Mouse (Mus musculus) kidney, embryonic 16.5 days (tissue): ENCODE measurements around the gene Fam122a. TPM values are rescaled to one million over a fixed set of nuclear protein-coding genes. Genes with fewer than 3 reads are reported as not detected.
A peak's percentile ranks its signal among the peaks of the same experiment; 100 is the strongest.

Experiments
- ATAC-seq: fragments of 200-750 bp; cut with Nextera tagmentation; 2 replicates; pipeline ENCODE4 v1.8.0; 2017; ENCODE audit warnings: moderate TSS enrichment; ENCODE audit not compliant: low FRiP score, low TSS enrichment
- H3K27ac ChIP-seq: fragments of 300-500 bp; sonication (generic); 2 replicates; pipeline ENCODE4 v1.5.1; 2014; ENCODE audit warnings: low read length
- H3K27me3 ChIP-seq: fragments of 300-500 bp; sonication (generic); 2 replicates; pipeline ENCODE4 v1.6.1; 2014; ENCODE audit warnings: low read length, control low read depth, mixed read lengths; ENCODE audit not compliant: insufficient read depth
- H3K36me3 ChIP-seq: fragments of 300-500 bp; sonication (generic); 2 replicates; pipeline ENCODE4 v1.6.1; 2014; ENCODE audit warnings: low read length, control low read depth, mixed read lengths; ENCODE audit not compliant: insufficient read depth
- H3K4me1 ChIP-seq: fragments of 300-500 bp; sonication (generic); 2 replicates; pipeline ENCODE4 v1.6.1; 2014; ENCODE audit warnings: low read length, control low read depth, mixed read lengths; ENCODE audit not compliant: insufficient read depth
- H3K4me2 ChIP-seq: fragments of 300-500 bp; sonication (generic); replicated peaks from 2 replicates; pipeline ENCODE4 v1.6.1; 2014; ENCODE audit warnings: low read depth, low read length
- H3K4me3 ChIP-seq: fragments of 300-500 bp; sonication (generic); 2 replicates; pipeline ENCODE4 v1.5.1; 2014; ENCODE audit warnings: mild to moderate bottlenecking, low read length
- H3K9ac ChIP-seq: fragments of 300-500 bp; sonication (generic); replicated peaks from 2 replicates; pipeline ENCODE4 v1.6.1; 2014; ENCODE audit warnings: low read length
- H3K9me3 ChIP-seq: fragments of 300-500 bp; sonication (generic); 2 replicates; pipeline ENCODE4 v1.6.1; 2016; ENCODE audit warnings: low read length, control low read depth
- WGBS: fragments of 180-500 bp; shearing (Covaris S2); extraction: QIAGEN DNeasy Blood & Tissue Kit; methylation state at CpG from one replicate; pipeline ENCODE4 v1.1.7; 2014; 5-methylcytosine and 5-hydroxymethylcytosine counted together
- polyA plus RNA-seq: library from polyadenylated mRNA; unstranded; fragments of >200 nt; fragmentation: Nextera tagmentation; extraction: Ambion mirVana; gene quantifications from 2 replicates; pipeline ENCODE4 v1.2.1, GENCODE M21; 2015

Gene Fam122a
- 39.7 and 53.3 TPM in 2 replicates for polyA plus RNA-seq

DNA sequence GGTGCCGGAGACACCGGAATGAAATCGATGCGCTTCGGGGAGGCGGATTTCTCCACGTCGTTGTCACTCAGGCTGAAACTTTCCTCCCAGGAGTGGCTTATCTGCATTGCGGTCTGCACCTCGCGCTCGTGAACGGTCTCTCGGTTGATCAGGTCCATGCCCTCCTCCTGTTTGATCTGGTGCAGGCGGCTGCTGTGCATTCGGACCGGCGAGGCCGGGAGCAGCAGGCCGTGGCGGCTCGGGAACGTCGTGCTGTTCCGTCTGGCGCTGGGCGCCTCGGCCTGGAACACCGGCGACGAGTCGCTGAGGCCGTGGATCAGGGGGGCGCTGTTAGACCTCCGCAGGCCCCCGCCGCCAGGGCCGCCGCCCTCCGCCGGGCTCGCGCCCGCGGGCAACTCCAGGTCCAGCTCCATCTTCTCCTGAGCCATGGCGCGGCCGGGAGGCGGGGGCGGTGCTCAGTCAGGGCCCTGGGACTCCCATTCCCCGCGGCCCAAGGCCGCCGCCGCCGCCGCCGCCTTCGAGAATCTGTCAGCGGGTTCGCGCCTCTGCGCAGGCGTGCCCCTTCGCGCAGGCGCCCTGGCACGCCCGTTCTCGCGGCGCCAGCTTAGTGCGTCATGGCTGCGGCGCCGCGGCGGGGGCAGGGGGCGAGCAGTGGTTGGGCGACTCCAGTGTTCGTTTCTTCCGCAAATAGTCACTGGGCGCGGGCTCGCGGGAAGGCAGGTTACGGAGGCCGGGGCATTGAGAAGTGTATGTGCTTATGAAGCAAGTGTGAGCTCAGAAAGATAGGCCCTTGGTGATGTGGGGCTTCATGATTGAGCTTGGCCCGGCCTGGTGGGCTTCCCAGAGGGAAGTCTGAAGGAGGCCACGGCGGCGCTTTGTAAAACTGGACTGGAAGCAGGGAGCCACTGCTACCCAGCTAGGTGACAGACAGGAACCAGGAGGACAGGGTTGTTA lies at the start of gene Fam122a:
Fam122a (minus strand) TSS at position 428 of the 954 bp plus-strand sequence.
- peak within 1 kb of the TSS; percentile 94 for H3K27ac ChIP-seq
- under 1% methylated on average over 85 of the region's 92 CpGs for WGBS
- H3K4me3 ChIP-seq = peak within 1 kb of the TSS; percentile 87
- H3K36me3 ChIP-seq = 0 out of 2 replicates have a peak, but pooled peaks cover 2% of the 10 kb centered on the region
- ATAC-seq = peak; percentile 98
- no peaks in the 10 kb centered on the region for H3K9me3 ChIP-seq
- no peaks in the 10 kb centered on the region for H3K27me3 ChIP-seq
- peak within 1 kb of the TSS; percentile 89 for H3K4me2 ChIP-seq
- peaks cover 11% of the 10 kb centered on the region; the same call in 1 of the 2 replicates for H3K4me1 ChIP-seq
- H3K9ac ChIP-seq = peak within 1 kb of the TSS; percentile 90

- Histone ChIP-seq H3K27ac (no peak overlapping the region), H3K9ac (no peak overlapping the region), H3K36me3 (no peaks in the 10 kb centered on the region), H3K9me3 (no peaks in the 10 kb centered on the region), H3K27me3 (no peaks in the 10 kb centered on the region), H3K4me1 (no peaks in the 10 kb centered on the region), H3K4me2 (no peak overlapping the region), H3K4me3 (no peak overlapping the region)
- ATAC-seq = no peak
- 69% methylated on average over 15 of the region's 15 CpGs for WGBS
Measured at GRCm38 (mm10) chr19:24523476-24524313, 46.5 kb upstream of the Fam122a start.

- Histone ChIP-seq H3K36me3 (no peaks in the 10 kb centered on the region), H3K9ac (no peak overlapping the region), H3K9me3 (no peaks in the 10 kb centered on the region), H3K27me3 (no peaks in the 10 kb centered on the region), H3K27ac (no peak overlapping the region), H3K4me2 (no peak overlapping the region), H3K4me1 (no peaks in the 10 kb centered on the region), H3K4me3 (no peak overlapping the region)
- no peak for ATAC-seq
- 85% methylated on average over 7 of the region's 7 CpGs for WGBS
Measured at GRCm38 (mm10) chr19:24521997-24522396, 44.8 kb upstream of the Fam122a start.

GRCm38 (mm10) chr19:24521146-24521545 lies 44.0 kb upstream of the Fam122a start:
- Histone ChIP-seq H3K4me1 (no peaks in the 10 kb centered on the region), H3K27me3 (no peaks in the 10 kb centered on the region), H3K4me3 (no peak overlapping the region), H3K36me3 (no peaks in the 10 kb centered on the region), H3K4me2 (no peak overlapping the region), H3K9me3 (no peaks in the 10 kb centered on the region), H3K27ac (no peak overlapping the region), H3K9ac (no peak overlapping the region)
- ATAC-seq = no peak
- WGBS = 45% methylated on average over 9 of the region's 9 CpGs

DNA sequence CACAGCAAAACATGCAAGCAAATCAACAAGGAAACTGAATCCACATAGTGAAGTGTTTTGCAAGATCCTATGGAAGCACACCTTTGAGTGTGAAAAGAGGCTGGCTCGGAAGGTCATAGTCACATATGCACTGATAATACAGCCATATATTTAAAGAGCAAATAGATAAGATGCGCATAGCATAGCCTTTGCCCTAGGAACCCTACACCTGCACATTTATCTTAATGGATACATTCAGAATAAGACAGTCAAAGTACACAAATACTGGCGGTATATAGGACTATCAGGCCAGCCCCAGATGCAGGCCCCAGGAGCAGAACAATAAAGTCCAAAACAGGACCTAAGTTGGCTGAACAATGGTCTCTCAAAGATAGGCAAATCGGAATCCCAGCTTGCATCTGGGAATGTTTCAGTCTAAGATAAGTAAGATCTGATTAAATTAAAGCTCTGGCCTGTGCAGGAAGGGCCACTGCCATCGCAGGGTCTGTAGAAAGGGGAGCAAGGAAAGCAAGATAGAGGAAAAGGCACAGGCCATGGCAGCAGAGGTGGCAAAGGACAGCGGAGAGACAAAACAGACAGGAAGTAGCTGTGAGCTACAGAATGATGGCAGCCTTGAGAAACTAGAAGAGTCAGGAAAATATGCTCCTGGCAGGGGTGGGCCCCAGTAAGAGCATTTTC lies 42.7 kb upstream of the Fam122a start:
- WGBS = 89% methylated on average over 6 of the region's 6 CpGs
- Histone ChIP-seq H3K4me3 (no peak overlapping the region), H3K27me3 (no peaks in the 10 kb centered on the region), H3K4me2 (no peak overlapping the region), H3K9me3 (no peaks in the 10 kb centered on the region), H3K9ac (no peak overlapping the region), H3K27ac (no peak overlapping the region), H3K4me1 (no peaks in the 10 kb centered on the region), H3K36me3 (no peaks in the 10 kb centered on the region)
- ATAC-seq = no peak

GRCm38 (mm10) chr19:24518384-24518783 lies 41.2 kb upstream of the Fam122a start:
- Histone ChIP-seq H3K9me3 (no peaks in the 10 kb centered on the region), H3K36me3 (no peaks in the 10 kb centered on the region)
- ATAC-seq = no peak; the same call in 1 of the 2 replicates

GRCm38 (mm10) chr19:24517057-24517456 lies 39.9 kb upstream of the Fam122a start:
- H3K27me3 ChIP-seq = no peaks in the 10 kb centered on the region
- H3K4me2 ChIP-seq = no peak overlapping the region
- no peak overlapping the region for H3K4me3 ChIP-seq
- no peak for ATAC-seq
- no peaks in the 10 kb centered on the region for H3K4me1 ChIP-seq
- H3K9ac ChIP-seq = no peak overlapping the region
- no peaks in the 10 kb centered on the region for H3K9me3 ChIP-seq
- H3K27ac ChIP-seq = no peak overlapping the region
- no peaks in the 10 kb centered on the region for H3K36me3 ChIP-seq
- 83% methylated on average over 7 of the region's 7 CpGs for WGBS

More at GRCm38 (mm10) chr19:24518384-24518783, 41.2 kb upstream of the Fam122a start:
- no peak overlapping the region for H3K9ac ChIP-seq
- no peaks in the 10 kb centered on the region for H3K4me1 ChIP-seq
- H3K4me2 ChIP-seq = no peak overlapping the region
- H3K27me3 ChIP-seq = no peaks in the 10 kb centered on the region
- H3K27ac ChIP-seq = no peak overlapping the region
- no peak overlapping the region for H3K4me3 ChIP-seq

GRCm38 (mm10) chr19:24515941-24516340 lies 38.8 kb upstream of the Fam122a start:
- no peak for ATAC-seq
- H3K9ac ChIP-seq = no peak overlapping the region
- no peak overlapping the region for H3K4me3 ChIP-seq
- no peaks in the 10 kb centered on the region for H3K27me3 ChIP-seq
- H3K4me2 ChIP-seq = no peak overlapping the region
- WGBS = 82% methylated on average over 3 of the region's 3 CpGs
- no peaks in the 10 kb centered on the region for H3K4me1 ChIP-seq
- no peaks in the 10 kb centered on the region for H3K9me3 ChIP-seq
- H3K36me3 ChIP-seq = no peaks in the 10 kb centered on the region
- H3K27ac ChIP-seq = no peak overlapping the region
